16 mouse cellular contexts compared by ENCODE assay signal in genomic region chr6:126497173-126497839, GRCm38 (mm10). TPM values are rescaled to one million over a fixed set of nuclear protein-coding genes. Genes with fewer than 3 reads are reported as not detected.
DNase-seq lines count a peak whose midpoint lies in the region; ATAC-seq and TF ChIP-seq lines count a peak whose summit lies in the region.
"Had no signal": no experiment of that assay in that cellular context is flagged by ENCODE, and none has a peak within 500 bp of the region (broad histone marks: within the 10 kb centered on the region; RNA-seq: fewer than 3 reads in every experiment).

No protein-coding gene starts in this region.

- peak; percentile 41 for DNase-seq in embryo, embryonic 11 days
- no peak for DNase-seq in embryo, embryonic 9.5 days (ENCODE audit: extremely low spot score)
- DNase-seq in right cerebral cortex, postnatal 10 days (ENCODE audit: low spot score in 2 of 2): peak; percentile 45 to 55
- no peak for DNase-seq in right cerebral cortex, postnatal 4 days
- DNase-seq in hindbrain, postnatal 0 days (ENCODE audit: low spot score): peak; percentile 31
- no peak for DNase-seq in layer of hippocampus, postnatal 10 days (ENCODE audit: low spot score in 2 of 2)
- DNase-seq in kidney, adult 9 months: no peak
- DNase-seq: thymus, postnatal 36 days had no signal

- no peaks in the 10 kb centered on the region for H3K27me3 ChIP-seq in hindbrain, postnatal 0 days (ENCODE audit: insufficient read depth, low read length)
- H3K27me3 ChIP-seq: limb, embryonic 13.5 days had no signal

- H3K4me3 ChIP-seq in hindbrain, postnatal 0 days (ENCODE audit: low read length): no peak overlapping the region
- H3K4me3 ChIP-seq: heart, adult 2 months; intestine, embryonic 15.5 days; layer of hippocampus, adult 2 months; limb, embryonic 13.5 days had no signal

- peak; percentile 50; the same call in 1 of the 2 replicates for ATAC-seq in hindbrain, postnatal 0 days
- no peak for ATAC-seq in cerebellum, adult (ENCODE audit: insufficient number of reproducible peaks, low FRiP score, low TSS enrichment)
- ATAC-seq: intestine, embryonic 15.5 days; liver, postnatal 0 days had no signal

- TF ChIP-seq CTCF in hindbrain, postnatal 0 days (IDR thresholded peaks at IDR 0.05; ENCODE audit: low read depth): no peak

- no peak overlapping the region for H3K4me2 ChIP-seq in hindbrain, postnatal 0 days (ENCODE audit: low read depth, low read length)
- H3K4me2 ChIP-seq: intestine, embryonic 15.5 days; limb, embryonic 13.5 days had no signal

- no peak overlapping the region for H3K9ac ChIP-seq in hindbrain, postnatal 0 days (replicated peaks; ENCODE audit: low read length)
- H3K9ac ChIP-seq: intestine, embryonic 15.5 days; limb, embryonic 13.5 days; liver, postnatal 0 days had no signal

- H3K4me1 ChIP-seq in hindbrain, postnatal 0 days (ENCODE audit: insufficient read depth, low read length): no peaks in the 10 kb centered on the region
- H3K4me1 ChIP-seq: intestine, embryonic 15.5 days; limb, embryonic 13.5 days had no signal

- no peak overlapping the region for H3K27ac ChIP-seq in hindbrain, postnatal 0 days
- H3K27ac ChIP-seq: heart, adult 2 months; intestine, embryonic 15.5 days; layer of hippocampus, adult 2 months; limb, embryonic 13.5 days had no signal

- H3K9me3 ChIP-seq in hindbrain, postnatal 0 days (ENCODE audit: low read length): no peaks in the 10 kb centered on the region
- H3K9me3 ChIP-seq: intestine, embryonic 15.5 days; limb, embryonic 13.5 days had no signal

- WGBS in hindbrain, postnatal 0 days: 30% methylated on average over 6 of the region's 6 CpGs

- no peaks in the 10 kb centered on the region for H3K36me3 ChIP-seq in hindbrain, postnatal 0 days (ENCODE audit: insufficient read depth, low read length)
- H3K36me3 ChIP-seq: intestine, embryonic 15.5 days; limb, embryonic 13.5 days had no signal

RNA-seq across cellular contexts. Expression of gene Kcna5, which starts 37.9 kb away (rescaled TPM):
- 4.8 and 7.3 TPM in 2 replicates for total RNA-seq in hindbrain, postnatal 0 days (2014; rRNA removed)
- polyA plus RNA-seq in hindbrain, postnatal 0 days (2015; fragmentation: Nextera tagmentation; extraction: Ambion mirVana): 3.4 and 3.6 TPM in 2 replicates
- total RNA-seq in layer of hippocampus, postnatal 10 days (2021): 1 to 10 TPM; 1.4 to 1.6 TPM
- total RNA-seq: CH12.LX; monocyte, adult 5-6 weeks had no signal

Comparison
In these comparisons a context has a peak if more than half of its experiments do, and no peak if none do; other contexts are left out.
1. DNase-seq: peak in embryo, embryonic 11 days (single experiment), right cerebral cortex, postnatal 10 days (2 of 2) and hindbrain, postnatal 0 days (single experiment); none in embryo, embryonic 9.5 days (single experiment), right cerebral cortex, postnatal 4 days (single experiment), layer of hippocampus, postnatal 10 days (0 of 2) and kidney, adult 9 months (single experiment).